Mouse (Mus musculus): ENCODE measurements around the gene Rad51d.
"Not testable (repeated sequence)": the region's sequence is repeated elsewhere in the genome, so short reads cannot be mapped to it uniquely, and the experiment has no call there.

Rad51d gene

GRCm38 (mm10) chr11:82890342-82890762 is at the start of gene Rad51d:
Rad51d (minus strand) TSS chr11:82890614.
- in situ Hi-C loops (cut with MboI, MseI), result loop anchor here (5.0 kb wide), 2 partner anchors 143 to 263 kb away; no protein-coding TSS in a partner anchor

GRCm38 (mm10) chr11:82933186-82933585 is 42.8 kb upstream of the Rad51d start:
- in situ Hi-C loops (cut with MboI, MseI), result loop anchor here (10.0 kb wide), 1 partner anchor 682 kb away; no protein-coding TSS in a partner anchor

DNA sequence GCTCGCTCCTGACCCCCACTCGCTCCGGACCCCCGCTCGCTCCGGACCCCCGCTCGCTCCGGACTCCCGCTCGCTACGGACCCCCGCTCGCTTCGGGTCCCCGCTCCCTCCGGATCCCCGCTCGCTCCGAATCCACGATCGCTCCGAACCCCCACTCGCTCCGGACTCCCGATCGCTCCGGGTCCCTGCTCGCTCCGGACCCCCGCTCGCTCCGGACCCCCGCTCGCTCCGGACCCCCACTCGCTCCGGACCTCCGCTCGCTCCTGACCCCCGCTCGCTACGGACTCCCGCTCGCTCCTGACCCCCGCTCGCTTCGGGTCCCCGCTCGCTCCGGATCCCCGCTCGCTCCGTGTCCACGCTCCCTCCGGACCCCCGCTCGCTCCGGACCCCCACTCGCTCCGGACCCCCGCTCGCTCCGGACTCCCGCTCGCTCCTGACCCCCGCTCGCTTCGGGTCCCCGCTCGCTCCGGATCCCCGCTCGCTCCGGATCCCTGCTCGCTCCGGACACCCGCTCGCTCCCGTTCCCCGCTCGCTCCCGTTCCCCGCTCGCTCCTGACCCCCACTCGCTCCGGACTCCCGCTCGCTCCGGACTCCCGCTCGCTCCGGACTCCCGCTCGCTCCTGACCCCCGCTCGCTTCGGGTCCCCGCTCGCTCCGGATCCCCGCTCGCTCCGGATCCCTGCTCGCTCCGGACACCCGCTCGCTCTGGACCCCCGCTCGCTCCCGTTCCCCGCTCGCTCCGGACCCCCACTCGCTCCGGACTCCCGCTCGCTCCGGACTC is 41.4 kb upstream of the Rad51d start:
- in situ Hi-C loops (cut with MboI, MseI), result loop anchor here (10.0 kb wide), 1 partner anchor 683 kb away; no protein-coding TSS in a partner anchor

DNA sequence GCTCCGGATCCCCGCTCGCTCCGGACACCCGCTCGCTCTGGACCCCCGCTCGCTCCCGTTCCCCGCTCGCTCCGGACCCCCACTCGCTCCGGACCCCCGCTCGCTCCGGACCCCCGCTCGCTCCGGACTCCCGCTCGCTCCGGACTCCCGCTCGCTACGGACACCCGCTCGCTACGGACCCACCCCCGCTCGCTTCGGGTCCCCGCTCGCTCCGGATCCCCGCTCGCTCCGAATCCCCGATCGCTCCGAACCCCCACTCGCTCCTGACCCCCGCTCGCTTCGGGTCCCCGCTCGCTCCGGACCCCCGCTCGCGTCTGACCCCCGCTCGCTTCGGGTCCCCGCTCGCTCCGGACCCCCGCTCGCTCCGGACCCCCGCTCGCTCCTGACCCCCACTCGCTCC is 40.7 kb upstream of the Rad51d start:
- in situ Hi-C loops (cut with MboI, MseI), result loop anchor here (10.0 kb wide), 1 partner anchor 684 kb away; no protein-coding TSS in a partner anchor

DNA sequence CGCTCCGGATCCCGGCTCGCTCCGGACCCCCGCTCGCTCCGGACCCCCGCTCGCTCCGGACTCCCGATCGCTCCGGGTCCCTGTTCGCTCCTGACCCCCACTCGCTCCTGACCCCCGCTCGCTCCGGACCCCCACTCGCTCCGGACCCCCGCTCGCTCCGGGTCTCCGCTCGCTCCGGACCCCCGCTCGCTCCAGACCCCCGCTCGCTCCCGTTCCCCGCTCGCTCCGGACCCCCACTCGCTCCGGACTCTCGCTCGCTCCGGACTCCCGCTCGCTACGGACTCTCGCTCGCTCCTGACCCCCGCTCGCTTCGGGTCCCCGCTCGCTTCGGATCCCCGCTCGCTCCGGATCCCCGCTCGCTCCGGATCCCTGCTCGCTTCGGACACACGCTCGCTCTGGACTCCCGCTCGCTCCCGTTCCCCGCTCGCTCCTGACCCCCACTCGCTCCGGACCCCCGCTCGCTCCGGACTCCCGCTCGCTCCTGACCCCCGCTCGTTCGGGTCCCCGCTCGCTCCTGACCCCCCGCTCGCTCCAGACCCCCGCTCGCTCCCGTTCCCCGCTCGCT is 40.1 kb upstream of the Rad51d start:
- in situ Hi-C loops (cut with MboI, MseI), result loop anchor here (10.0 kb wide), 1 partner anchor 684 kb away; no protein-coding TSS in a partner anchor

- in situ Hi-C loops (cut with MboI, MseI), result loop anchor here (5.0 kb wide), 1 partner anchor 98 kb away; no protein-coding TSS in a partner anchor
Measured at GRCm38 (mm10) chr11:82929633-82929950, 39.2 kb upstream of the Rad51d start.

DNA sequence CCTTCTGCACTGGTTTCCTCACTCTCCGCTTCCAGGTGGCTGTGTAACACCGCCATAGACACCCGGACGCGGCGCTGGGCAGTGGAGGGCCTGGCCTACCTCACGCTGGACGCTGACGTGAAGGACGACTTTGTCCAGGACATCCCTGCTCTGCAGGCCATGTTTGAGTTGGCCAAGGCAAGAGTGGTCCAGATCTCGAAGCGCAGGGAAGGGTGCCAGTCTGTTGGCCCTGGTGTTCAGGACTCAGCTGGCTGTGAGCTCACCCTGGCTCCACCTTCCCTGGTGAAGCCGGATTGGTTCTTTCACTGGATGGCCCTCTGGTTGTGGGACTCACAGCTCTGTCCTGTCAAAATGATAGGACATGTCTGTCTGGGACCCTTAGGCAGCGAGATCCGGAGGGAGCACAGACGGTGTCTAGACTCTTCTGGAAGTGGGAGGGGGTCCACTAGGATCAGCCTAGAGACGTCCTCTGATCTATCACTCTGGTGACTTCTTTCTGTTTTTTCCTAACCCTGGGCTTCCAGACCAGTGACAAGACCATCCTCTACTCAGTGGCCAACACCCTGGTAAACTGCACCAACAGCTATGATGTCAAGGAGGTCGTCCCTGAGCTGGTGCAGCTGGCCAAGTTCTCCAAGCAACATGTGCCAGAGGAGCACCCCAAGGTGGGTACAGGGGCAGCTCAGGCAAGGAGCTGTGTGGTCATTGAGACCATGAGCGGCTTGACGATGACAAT is 38.7 kb upstream of the Rad51d start:
- in situ Hi-C loops (cut with MboI, MseI), result loop anchor here (5.0 kb wide), 1 partner anchor 98 kb away; no protein-coding TSS in a partner anchor

DNA sequence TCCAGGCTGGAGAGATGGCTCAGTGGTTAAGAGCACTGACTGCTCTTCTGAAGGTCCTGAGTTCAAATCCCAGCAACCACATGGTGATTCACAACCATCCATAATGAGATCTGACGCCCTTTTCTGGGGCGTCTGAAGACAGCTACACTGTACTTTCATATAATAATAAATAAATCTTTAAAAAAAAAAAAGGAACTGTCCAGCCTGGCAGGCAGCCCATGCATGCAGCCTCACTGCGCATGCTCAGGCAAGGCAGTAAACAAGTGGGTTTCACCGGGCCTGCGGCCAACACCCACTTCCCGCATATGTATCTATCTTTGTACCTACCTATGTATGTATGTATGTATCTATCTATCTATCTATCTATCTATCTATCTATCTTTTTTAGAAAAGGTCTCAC is 33.5 kb upstream of the Rad51d start:
- in situ Hi-C loops (cut with MboI, MseI), result not testable (repeated sequence)

DNA sequence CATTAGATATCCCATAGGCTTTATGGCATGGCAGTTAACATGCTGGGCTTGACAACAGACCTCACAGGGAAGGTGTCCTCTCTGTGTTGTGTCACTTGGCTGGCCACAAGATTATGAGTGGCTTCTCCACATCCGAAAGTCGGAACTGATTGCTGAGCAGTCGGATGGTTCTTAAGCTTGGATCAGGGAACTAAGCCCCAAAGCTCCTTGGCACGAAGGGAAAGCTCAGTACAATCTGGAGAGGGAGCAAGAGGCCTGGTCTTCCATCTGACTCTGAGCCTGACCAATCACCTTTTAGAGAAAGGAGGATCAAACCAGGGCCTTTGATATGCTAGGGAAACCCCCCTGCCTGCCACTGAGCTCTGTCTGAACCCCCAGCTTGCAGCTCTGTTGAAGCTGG is 31.3 kb upstream of the Rad51d start:
- in situ Hi-C loops (cut with MboI, MseI), result no loop called here

- in situ Hi-C loops (cut with MboI, MseI), result no loop called here
Measured at GRCm38 (mm10) chr11:82920768-82921167, 30.4 kb upstream of the Rad51d start.

DNA sequence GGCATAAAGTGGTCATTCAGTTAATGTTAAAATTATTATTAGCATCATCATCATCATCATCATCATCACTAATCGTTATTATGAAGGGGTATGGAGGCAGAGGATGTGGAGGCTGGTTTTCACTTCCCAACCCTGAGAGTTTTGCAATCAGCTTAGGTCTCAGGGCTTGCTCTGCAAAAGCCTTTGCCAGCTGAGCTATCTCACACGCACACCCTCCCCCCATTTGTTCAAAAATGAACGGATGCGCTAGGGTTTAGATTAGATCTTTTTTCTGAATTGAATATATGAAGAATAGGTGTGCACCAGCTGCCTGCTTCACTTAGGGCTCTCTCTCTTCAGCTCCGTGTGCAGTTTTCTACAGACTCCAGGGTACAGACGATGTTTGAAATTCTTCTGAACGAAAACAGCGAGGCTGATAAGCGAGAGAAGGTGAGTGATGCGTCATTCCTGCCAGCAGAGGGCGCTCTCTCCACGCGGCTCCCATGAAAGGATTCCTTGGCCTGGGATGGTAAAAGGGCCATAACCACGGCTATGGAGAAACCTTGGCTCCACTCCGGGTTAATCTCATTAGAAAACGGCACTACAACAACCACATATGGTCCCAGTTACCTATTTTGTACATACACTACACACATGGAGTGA is 24.4 kb upstream of the Rad51d start:
- in situ Hi-C loops (cut with MboI, MseI), result loop anchor here (5.0 to 10.0 kb wide), 2 partner anchors 47 to 280 kb away; partner anchors contain the start of gene Slfn3

- in situ Hi-C loops (cut with MboI, MseI), result loop anchor here (5.0 to 10.0 kb wide), 2 partner anchors 51 to 284 kb away; partner anchors contain the start of gene Slfn3
Measured at GRCm38 (mm10) chr11:82910679-82911389, 20.4 kb upstream of the Rad51d start.

GRCm38 (mm10) chr11:82910250-82910649 is 19.8 kb upstream of the Rad51d start, which contains the start of gene Unc45b:
Unc45b (plus strand) TSS chr11:82910550.
- in situ Hi-C loops (cut with MboI, MseI), result loop anchor here (5.0 to 10.0 kb wide), 2 partner anchors 52 to 285 kb away; partner anchors contain the start of gene Slfn3

GRCm38 (mm10) chr11:82908608-82908989 is 18.2 kb upstream of the Rad51d start:
- in situ Hi-C loops (cut with MboI, MseI), result no loop called here

GRCm38 (mm10) chr11:82907651-82908607 is 17.5 kb upstream of the Rad51d start, which contains the start of gene Nle1:
Nle1 (minus strand) TSS chr11:82908411.
- in situ Hi-C loops (cut with MboI, MseI), result no loop called here

DNA sequence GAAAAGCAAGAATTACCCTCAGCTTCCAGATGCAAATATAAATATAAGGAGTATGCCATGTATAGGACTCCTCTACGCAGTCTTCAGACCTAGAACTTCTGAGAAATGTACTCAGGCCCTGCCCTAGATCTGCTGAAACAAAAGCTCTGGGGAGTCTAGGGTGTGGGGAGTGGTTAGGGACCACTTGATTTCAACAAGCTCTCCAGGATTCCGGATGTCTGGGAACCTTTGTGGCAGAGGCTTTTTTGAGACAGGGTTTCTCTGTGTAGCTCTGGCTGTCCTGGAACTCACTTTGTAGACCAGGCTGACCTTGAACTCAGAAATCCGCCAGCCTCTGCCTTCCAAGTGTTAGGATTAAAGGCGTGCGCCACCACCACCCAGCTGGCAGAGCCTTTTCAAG is 15.4 kb upstream of the Rad51d start:
- in situ Hi-C loops (cut with MboI, MseI), result no loop called here

- in situ Hi-C loops (cut with MboI, MseI), result no loop called here
Measured at GRCm38 (mm10) chr11:82904952-82905351, 14.5 kb upstream of the Rad51d start.

DNA sequence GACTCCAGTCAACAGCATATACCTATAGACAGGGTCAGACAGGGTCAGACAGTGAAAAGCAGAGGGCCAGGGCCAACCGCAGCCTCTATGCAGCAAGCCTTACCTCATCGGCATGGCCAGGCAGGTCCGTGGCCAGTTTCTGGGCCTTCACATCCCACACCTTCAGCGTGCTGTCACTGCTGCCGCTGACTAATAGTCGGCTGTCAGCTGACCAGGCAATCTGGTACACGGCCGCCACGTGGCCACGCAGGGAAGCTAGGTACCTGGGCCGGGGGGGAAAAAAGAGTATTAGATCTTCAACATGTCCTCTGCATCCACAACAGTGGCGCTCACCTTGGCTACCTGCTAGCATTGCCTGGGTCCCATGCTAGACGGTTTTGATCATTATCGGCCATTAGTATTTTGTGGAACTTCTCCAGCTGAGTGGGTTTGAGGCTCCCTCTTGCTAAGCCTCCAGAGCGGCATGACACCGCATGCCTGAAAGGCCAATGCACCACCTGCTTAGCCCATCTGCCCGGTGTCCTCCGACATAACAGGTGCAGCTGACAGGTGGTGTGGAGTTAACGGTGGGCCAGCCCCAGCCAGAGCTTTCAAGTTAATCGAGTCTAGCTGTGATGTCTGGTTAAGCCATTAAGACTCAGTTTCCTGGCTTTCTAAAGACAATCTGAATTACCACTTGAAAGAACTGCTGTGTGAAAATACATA is 11.3 kb upstream of the Rad51d start:
- in situ Hi-C loops (cut with MboI, MseI), result no loop called here

DNA sequence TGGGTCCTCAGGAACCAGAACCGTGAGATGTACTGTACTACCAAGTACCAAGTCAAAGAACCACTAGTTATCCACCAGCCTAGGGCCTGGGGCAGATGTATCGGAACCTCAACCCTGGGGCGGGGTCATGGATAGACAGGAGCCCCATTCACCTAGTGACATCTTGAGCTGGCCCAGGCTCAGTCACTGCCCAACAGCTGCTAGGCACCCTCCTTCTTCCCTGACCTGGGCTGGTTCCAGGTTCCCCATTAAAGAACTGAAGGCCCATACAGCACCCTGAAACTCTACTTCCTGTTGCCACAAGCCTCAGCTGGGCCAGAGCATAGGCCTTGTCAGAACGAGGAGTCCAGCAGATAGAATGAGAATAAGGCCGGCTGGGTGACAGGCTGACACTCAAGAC is 9.3 kb upstream of the Rad51d start:
- in situ Hi-C loops (cut with MboI, MseI), result no loop called here

All from regulatory T cell (primary cell).